Mouse (Mus musculus) midbrain, embryonic 15.5 days (tissue): ENCODE data around the gene Gm42957. TPM values are rescaled to one million over a fixed set of nuclear protein-coding genes. Genes with fewer than 3 reads are reported as not detected.
"Not testable (repeated sequence)": the region's sequence is repeated elsewhere in the genome, so short reads cannot be mapped to it uniquely, and the experiment has no call there.

ENCODE experiments used
- ATAC-seq: fragments of 200-750 bp; cut with Nextera tagmentation; replicated peaks from 2 replicates; pipeline ENCODE4 v1.8.0; 2017; ENCODE audit warnings: moderate TSS enrichment
- H3K27ac ChIP-seq: fragments of 300-500 bp; sonication (generic); 2 replicates; pipeline ENCODE4 v1.5.1; 2015; ENCODE audit warnings: mild to moderate bottlenecking, inconsistent platforms
- H3K27me3 ChIP-seq: fragments of 300-500 bp; sonication (generic); replicated peaks from 2 replicates; pipeline ENCODE4 v1.6.1; 2015; ENCODE audit warnings: inconsistent platforms
- H3K36me3 ChIP-seq: fragments of 300-500 bp; sonication (generic); replicated peaks from 2 replicates; pipeline ENCODE4 v1.6.1; 2015; ENCODE audit warnings: inconsistent platforms
- H3K4me1 ChIP-seq: fragments of 300-500 bp; sonication (generic); 2 replicates; pipeline ENCODE4 v1.6.1; 2015; ENCODE audit warnings: inconsistent platforms
- H3K4me2 ChIP-seq: fragments of 300-500 bp; sonication (generic); 2 replicates; pipeline ENCODE4 v1.6.1; 2015; ENCODE audit warnings: inconsistent platforms, mild to moderate bottlenecking, moderate library complexity
- H3K4me3 ChIP-seq: fragments of 300-500 bp; sonication (generic); 2 replicates; pipeline ENCODE4 v1.5.1; 2015; ENCODE audit warnings: mild to moderate bottlenecking, inconsistent platforms
- H3K9ac ChIP-seq: fragments of 300-500 bp; sonication (generic); 2 replicates; pipeline ENCODE4 v1.6.1; 2015; ENCODE audit warnings: mild to moderate bottlenecking, inconsistent platforms
- H3K9me3 ChIP-seq: fragments of 300-500 bp; sonication (generic); 2 replicates; pipeline ENCODE4 v1.6.1; 2016; ENCODE audit warnings: inconsistent platforms
- WGBS: fragments of 180-500 bp; shearing (Covaris S2); methylation state at CpG from one replicate; pipeline ENCODE4 v1.1.7; 2015; ENCODE audit warnings: mixed read lengths; 5-methylcytosine and 5-hydroxymethylcytosine counted together
- polyA plus RNA-seq: library from polyadenylated mRNA; unstranded; fragments of >200 nt; fragmentation: Nextera tagmentation; extraction: Ambion mirVana; gene quantifications from 2 replicates; pipeline ENCODE4 v1.2.1, GENCODE M21; 2015

Gene Gm42957
- polyA plus RNA-seq, 1 experiment from 2014 or later, result 0.34 TPM

DNA sequence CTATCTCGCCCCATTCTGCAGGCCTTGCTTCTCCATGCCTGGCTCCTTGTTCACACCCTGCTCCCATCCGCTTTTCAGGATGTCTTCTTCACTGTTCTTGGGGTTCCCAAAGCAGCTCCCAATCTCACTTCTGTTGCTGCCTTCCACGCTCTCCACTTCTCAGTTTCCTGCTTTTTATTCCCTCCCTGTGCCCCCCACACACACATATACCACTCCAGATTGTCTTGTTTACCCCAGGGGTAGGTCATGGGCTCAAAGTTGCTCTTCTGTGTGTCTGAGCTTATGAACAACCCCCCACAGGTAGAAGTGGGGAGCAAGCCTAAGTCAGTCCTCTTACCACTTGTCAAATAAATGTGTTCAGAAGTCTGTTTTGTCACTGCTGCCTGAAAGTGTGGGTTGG, 35.9 kb upstream of the Gm42957 start:
- ATAC-seq, result no peak
- 68% methylated on average over 3 of the region's 3 CpGs for WGBS
- H3K4me2 ChIP-seq, result peak overlapping the region; percentile 95; the same call in 1 of the 2 replicates
- H3K4me3 ChIP-seq, result no peak overlapping the region
- H3K36me3 ChIP-seq, result no peaks in the 10 kb centered on the region
- no peak overlapping the region for H3K9ac ChIP-seq
- H3K27ac ChIP-seq, result no peak overlapping the region
- no peaks in the 10 kb centered on the region for H3K9me3 ChIP-seq
- peaks cover 83% of the 10 kb centered on the region for H3K4me1 ChIP-seq
- peaks cover 3% of the 10 kb centered on the region; the same call in 1 of the 2 replicates for H3K27me3 ChIP-seq

DNA sequence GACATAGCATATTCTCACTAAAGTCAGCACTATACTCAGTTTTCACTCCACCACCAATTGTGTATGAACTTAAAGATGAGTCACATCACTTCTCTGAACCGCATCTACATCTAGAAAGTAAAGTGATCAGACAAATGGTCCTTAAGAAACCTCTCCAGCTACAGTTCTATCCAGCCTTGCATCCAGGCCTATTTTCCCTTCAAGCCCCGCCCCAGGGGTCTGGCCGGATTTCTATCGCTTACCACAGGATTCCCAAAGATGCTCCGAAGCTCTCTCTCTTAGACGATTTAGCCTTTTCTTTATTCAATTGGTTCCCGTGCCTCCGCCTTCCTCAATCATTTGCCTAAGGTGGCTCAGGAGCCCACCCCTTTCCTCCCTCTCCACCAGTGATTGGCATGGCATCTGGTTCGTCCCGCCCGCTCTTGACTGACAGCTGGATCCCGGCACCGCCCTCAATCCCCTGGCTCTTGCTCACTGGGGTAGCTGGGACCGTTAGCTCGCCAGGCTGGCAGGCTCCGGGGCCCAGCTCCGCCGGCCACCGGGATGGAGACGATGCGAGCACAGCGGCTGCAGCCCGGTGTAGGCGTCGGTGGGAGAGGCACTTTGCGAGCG, 34.5 kb upstream of the Gm42957 start, which contains the start of gene Lix1l:
Gene Lix1l, plus strand, starts transcription at position 511 of the 612 bp plus-strand sequence.
- ATAC-seq, result peak; percentile 94
- Histone ChIP-seq H3K4me1 (peaks cover 91% of the 10 kb centered on the region), H3K4me3 (peak within 1 kb of the TSS; percentile 80), H3K9me3 (no peaks in the 10 kb centered on the region), H3K4me2 (peak within 1 kb of the TSS; percentile 79), H3K27ac (peak within 1 kb of the TSS; percentile 93), H3K36me3 (no peaks in the 10 kb centered on the region), H3K9ac (peak within 1 kb of the TSS; percentile 82), H3K27me3 (no peaks in the 10 kb centered on the region)
- under 1% methylated on average over 27 of the region's 27 CpGs for WGBS

- ATAC-seq, result peak; percentile 78
- Histone ChIP-seq H3K4me3 (peak overlapping the region; percentile 80), H3K27me3 (no peaks in the 10 kb centered on the region), H3K36me3 (no peaks in the 10 kb centered on the region), H3K9ac (peak overlapping the region; percentile 82), H3K27ac (peak overlapping the region; percentile 93), H3K4me2 (peak overlapping the region; percentile 79), H3K9me3 (no peaks in the 10 kb centered on the region), H3K4me1 (peaks cover 85% of the 10 kb centered on the region)
- WGBS, result 2% methylated on average over 34 of the region's 40 CpGs
Observed at GRCm38 (mm10) chr3:96601251-96601787, 34.0 kb upstream of the Gm42957 start.

DNA sequence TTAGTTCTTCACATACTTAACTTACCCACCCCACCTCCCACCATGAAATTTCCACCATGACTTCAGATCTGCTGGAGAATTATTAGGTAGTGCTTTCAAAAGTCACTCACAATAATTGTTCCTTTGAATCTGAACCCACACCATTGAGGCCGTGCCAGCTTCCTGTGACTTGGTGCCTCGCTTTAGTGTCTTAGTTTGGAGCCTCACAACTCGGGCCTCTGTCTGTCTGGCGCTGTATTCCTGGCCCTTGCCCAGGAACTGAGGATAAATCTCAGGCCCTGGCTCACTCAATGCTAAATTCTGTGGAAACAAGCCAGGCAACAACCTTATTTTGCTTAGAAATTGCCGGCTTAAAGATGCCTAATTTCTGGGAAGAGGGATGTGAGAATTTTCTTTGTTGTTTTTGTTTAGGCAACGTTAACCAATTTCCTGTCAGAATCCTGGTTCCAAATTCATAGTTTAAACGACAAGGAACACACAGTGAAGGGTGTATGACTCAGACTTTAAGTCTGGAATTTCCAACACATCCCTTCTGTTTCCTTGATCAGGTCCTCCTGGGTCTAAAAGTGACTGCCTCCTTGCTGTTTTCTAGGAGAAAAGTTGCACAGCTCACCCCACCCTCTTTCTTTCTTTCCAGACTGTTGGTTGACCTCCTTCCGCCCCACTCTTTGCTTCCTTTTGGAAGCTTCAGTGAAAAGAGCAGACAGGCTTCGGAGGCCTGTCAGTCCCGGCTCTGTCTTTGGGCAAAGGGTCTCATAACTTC, 33.2 kb upstream of the Gm42957 start:
- peak overlapping the region; percentile 79 for H3K4me2 ChIP-seq
- peaks cover 77% of the 10 kb centered on the region for H3K4me1 ChIP-seq
- H3K36me3 ChIP-seq, result no peaks in the 10 kb centered on the region
- no peaks in the 10 kb centered on the region for H3K27me3 ChIP-seq
- peak overlapping the region; percentile 82 for H3K9ac ChIP-seq
- H3K4me3 ChIP-seq, result peak overlapping the region; percentile 80
- no peaks in the 10 kb centered on the region for H3K9me3 ChIP-seq
- WGBS, result 8% methylated on average over 10 of the region's 10 CpGs
- ATAC-seq, result no peak
- peak overlapping the region; percentile 93 for H3K27ac ChIP-seq

DNA sequence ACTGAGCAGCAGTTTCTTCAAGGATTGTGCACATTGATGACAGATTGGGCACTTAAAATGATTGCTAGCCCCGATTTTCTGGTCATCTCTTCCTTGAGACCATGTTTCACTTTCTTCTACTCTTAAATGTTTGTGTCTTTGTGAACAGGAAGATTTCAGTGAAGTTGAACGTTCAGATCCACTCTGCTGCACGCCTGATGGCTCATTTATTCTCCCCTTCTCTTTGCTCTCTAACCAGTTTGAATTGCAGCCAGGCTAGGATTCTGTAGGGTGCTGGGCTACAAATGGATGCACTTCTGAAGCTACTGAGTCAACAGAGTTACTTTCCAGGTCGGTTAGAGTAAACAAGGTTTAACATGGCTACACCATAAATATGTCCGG, 32.6 kb upstream of the Gm42957 start:
- Histone ChIP-seq H3K27ac (peak overlapping the region; percentile 93), H3K4me1 (peaks cover 71% of the 10 kb centered on the region), H3K27me3 (no peaks in the 10 kb centered on the region), H3K4me2 (peak overlapping the region; percentile 79), H3K4me3 (peak overlapping the region; percentile 80), H3K36me3 (no peaks in the 10 kb centered on the region), H3K9me3 (no peaks in the 10 kb centered on the region), H3K9ac (peak overlapping the region; percentile 82)
- 21% methylated on average over 5 of the region's 5 CpGs for WGBS
- no peak for ATAC-seq

GRCm38 (mm10) chr3:96603311-96603710, 32.0 kb upstream of the Gm42957 start:
- H3K4me1 ChIP-seq, result peaks cover 65% of the 10 kb centered on the region
- ATAC-seq, result no peak
- H3K9ac ChIP-seq, result peak overlapping the region; percentile 17
- H3K9me3 ChIP-seq, result no peaks in the 10 kb centered on the region
- H3K4me2 ChIP-seq, result peak overlapping the region; percentile 79
- H3K4me3 ChIP-seq, result peak overlapping the region; percentile 80
- WGBS, result 31% methylated on average over 5 of the region's 5 CpGs
- H3K27ac ChIP-seq, result peak overlapping the region; percentile 93
- no peaks in the 10 kb centered on the region for H3K27me3 ChIP-seq
- H3K36me3 ChIP-seq, result no peaks in the 10 kb centered on the region

DNA sequence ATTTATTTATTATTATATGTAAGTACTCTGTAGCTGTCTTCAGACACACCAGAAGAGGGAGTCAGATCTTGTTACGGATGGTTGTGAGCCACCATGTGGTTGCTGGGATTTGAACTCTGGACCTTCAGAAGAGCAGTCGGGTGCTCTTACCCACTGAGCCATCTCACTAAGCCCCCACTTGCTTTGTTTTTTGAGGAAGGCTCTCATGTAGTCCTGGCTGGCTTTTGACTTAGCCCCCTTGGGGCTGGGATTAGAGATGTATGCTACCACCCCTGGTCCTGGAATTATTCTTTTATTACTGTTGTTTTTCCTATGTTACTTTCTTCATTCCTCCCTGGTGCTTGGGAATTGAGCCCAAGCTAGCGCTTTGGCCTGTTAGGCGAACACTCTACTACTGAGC, 29.3 kb upstream of the Gm42957 start:
- not testable (repeated sequence) for H3K9ac ChIP-seq, H3K4me3 ChIP-seq, H3K36me3 ChIP-seq, H3K27me3 ChIP-seq, ATAC-seq, H3K4me2 ChIP-seq, H3K27ac ChIP-seq, H3K9me3 ChIP-seq
- 85% methylated on average over 4 of the region's 4 CpGs for WGBS
- H3K4me1 ChIP-seq, result peaks cover 41% of the 10 kb centered on the region

DNA sequence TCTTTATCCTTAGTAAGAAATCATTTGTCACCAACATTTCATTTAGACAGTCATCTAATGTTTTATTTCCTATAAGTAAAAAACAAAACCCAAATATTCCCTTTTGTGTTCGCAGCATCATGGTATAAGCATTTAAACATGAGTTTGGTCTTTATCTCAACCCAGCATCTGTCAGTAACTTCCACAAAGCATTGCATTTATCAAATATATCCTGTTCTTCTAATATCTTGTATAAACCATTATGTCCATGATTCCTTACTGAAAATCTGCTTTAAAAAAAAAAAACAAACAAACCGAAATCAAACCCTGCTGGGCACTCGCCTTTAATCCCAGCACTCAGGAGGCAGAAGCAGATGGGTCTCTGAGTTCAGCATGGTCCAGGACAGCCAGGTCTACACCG, 28.7 kb upstream of the Gm42957 start:
- H3K27me3 ChIP-seq, result no peaks in the 10 kb centered on the region
- peaks cover 41% of the 10 kb centered on the region for H3K4me1 ChIP-seq
- WGBS, result 89% methylated on average over 4 of the region's 4 CpGs
- no peak overlapping the region for H3K4me3 ChIP-seq
- H3K27ac ChIP-seq, result no peak overlapping the region
- H3K9me3 ChIP-seq, result no peaks in the 10 kb centered on the region
- no peaks in the 10 kb centered on the region for H3K36me3 ChIP-seq
- no peak overlapping the region for H3K4me2 ChIP-seq
- ATAC-seq, result no peak
- no peak overlapping the region for H3K9ac ChIP-seq

DNA sequence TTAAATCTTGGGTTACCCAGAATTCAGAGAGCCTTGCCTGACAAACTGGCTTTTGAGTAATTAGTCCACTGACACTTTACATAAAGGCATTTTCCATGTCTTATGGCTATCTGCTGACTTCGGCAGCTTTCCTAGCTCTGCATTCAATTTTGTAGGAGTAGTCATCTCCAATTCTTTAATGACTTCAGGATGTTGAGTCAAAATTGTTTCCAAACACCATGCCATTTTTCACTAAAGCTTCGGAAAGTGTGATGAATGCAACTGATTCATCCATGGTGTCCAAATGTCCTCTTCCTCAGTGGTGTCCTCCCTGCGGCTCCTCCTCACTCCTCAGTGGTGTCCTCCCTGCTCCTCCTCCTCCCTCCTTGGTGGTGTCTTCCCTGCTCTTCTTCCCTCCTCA, 17.3 kb upstream of the Gm42957 start:
- Histone ChIP-seq H3K36me3 (peaks cover 49% of the 10 kb centered on the region), H3K27ac (no peak overlapping the region), H3K4me2 (no peak overlapping the region), H3K27me3 (no peaks in the 10 kb centered on the region), H3K9me3 (no peaks in the 10 kb centered on the region), H3K4me3 (no peak overlapping the region), H3K4me1 (no peaks in the 10 kb centered on the region), H3K9ac (no peak overlapping the region)
- WGBS, result 94% methylated on average over 3 of the region's 3 CpGs
- ATAC-seq, result no peak

DNA sequence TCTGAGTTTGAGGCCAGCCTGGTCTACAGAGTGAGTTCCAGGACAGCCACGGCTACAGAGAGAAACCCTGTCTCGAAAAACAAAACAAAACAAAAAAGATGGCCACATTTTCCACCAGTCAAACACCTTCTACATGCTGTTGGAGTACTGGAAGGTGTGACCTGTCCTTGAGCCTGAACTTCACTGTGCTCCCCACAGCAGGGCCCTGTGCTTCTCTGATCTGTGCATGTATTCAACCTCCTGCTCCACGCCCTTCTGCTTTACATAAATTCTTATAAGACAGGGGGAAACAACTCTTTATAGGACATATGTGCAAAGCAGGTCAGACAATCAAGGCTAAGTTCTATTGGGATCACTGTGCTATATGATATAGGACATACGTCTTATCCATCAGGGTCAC, 12.1 kb upstream of the Gm42957 start:
- H3K4me1 ChIP-seq, result no peaks in the 10 kb centered on the region
- ATAC-seq, result no peak
- no peak overlapping the region for H3K9ac ChIP-seq
- 95% methylated on average over 4 of the region's 4 CpGs for WGBS
- H3K4me3 ChIP-seq, result no peak overlapping the region
- H3K9me3 ChIP-seq, result no peaks in the 10 kb centered on the region
- H3K27me3 ChIP-seq, result no peaks in the 10 kb centered on the region
- peaks cover 30% of the 10 kb centered on the region for H3K36me3 ChIP-seq
- no peak overlapping the region for H3K27ac ChIP-seq
- no peak overlapping the region for H3K4me2 ChIP-seq

- Histone ChIP-seq H3K36me3 (peaks cover 7% of the 10 kb centered on the region; the same call in 1 of the 2 replicates), H3K4me3 (peak within 1 kb of the TSS; percentile 73), H3K9ac (peak within 1 kb of the TSS; percentile 64), H3K27me3 (no peaks in the 10 kb centered on the region), H3K27ac (peak within 1 kb of the TSS; percentile 79), H3K4me2 (peak within 1 kb of the TSS; percentile 70), H3K9me3 (no peaks in the 10 kb centered on the region), H3K4me1 (peaks cover 20% of the 10 kb centered on the region)
- peak; percentile 96 for ATAC-seq
- WGBS, result under 1% methylated on average over 48 of the region's 48 CpGs
Observed at GRCm38 (mm10) chr3:96629729-96630600, 5.3 kb upstream of the Gm42957 start, which contains the start of gene Rbm8a. Rbm8a (plus strand) TSS chr3:96629933.

DNA sequence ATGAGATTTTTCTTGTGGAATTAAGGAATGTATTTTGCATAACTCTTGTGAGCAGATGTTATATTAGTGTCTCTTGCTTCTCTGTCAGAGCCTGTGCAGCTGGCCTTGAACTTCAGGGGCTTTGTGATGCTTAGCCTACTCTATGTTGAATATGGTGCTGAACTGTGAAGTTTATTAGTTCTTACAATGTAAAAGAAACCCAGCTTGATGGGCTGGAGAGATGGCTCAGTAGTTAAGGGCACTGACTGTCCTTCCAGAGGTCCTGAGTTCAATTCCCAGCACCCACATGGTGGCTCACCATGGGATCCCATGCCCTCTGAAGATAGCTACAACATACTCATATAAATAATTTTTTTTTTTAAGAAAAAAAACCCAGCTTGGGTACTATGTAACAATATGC, 3.2 kb upstream of the Gm42957 start:
- H3K27ac ChIP-seq, result no peak overlapping the region
- H3K36me3 ChIP-seq, result peaks cover 5% of the 10 kb centered on the region; the same call in 1 of the 2 replicates
- peaks cover 34% of the 10 kb centered on the region for H3K4me1 ChIP-seq
- no peaks in the 10 kb centered on the region for H3K9me3 ChIP-seq
- H3K27me3 ChIP-seq, result no peaks in the 10 kb centered on the region
- H3K4me3 ChIP-seq, result no peak overlapping the region
- H3K9ac ChIP-seq, result no peak overlapping the region
- no peak overlapping the region for H3K4me2 ChIP-seq
- no peak for ATAC-seq
